Mouse (Mus musculus) ovary, adult 2 months (tissue): ENCODE results near the gene Rtf2. TPM values are rescaled to one million over a fixed set of nuclear protein-coding genes. Genes with fewer than 3 reads are reported as not detected.

Source experiments
- polyA plus RNA-seq: library from polyadenylated mRNA; depleted of rRNA; stranded (reverse); fragments of >200 nt; gene quantifications from 2 replicates; pipeline ENCODE4 v1.2.3, GENCODE M21; 2012; rRNA removed

Gene Rtf2
- polyA plus RNA-seq, result 37.0 and 43.0 TPM in 2 replicates

DNA sequence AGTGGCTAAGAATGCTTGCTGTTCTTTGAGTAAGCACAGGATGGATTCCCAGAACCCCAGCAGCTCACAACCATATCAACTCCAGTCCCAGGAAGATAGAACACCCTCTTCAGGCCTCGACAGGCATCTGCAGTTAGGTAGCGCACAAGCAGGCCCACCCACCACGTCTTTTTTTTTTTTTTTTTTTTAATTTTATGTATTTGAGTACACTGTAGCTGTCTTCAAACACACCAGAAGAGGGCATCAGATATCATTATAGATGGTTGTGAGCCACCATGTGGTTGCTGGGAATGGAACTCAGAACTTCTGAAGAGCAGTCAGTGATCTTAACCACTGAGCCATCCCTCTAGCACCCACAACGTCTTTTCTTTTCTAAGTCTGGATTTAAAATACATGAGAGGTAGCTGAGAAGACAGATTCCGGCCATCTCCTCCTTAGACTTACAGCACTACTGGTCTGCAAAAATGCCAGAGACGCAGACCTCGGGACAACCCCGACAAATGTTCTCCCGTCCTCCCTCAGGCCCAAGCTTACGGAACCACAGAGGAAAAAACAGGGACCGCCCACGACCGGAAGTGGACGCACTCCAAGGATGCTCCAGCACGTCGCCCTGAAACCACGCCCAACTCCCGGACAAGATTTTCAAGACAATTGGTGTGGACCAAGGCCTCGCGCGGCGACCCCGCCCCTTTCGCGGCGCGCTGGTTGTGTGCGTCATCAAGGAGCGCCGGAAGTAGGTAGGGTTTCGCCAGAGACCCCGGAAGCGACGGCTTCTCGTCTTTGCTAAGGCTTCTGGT is at the start of gene Rtf2:
Gene Rtf2, plus strand, starts transcription at position 714 of the 797 bp plus-strand sequence.

DNA sequence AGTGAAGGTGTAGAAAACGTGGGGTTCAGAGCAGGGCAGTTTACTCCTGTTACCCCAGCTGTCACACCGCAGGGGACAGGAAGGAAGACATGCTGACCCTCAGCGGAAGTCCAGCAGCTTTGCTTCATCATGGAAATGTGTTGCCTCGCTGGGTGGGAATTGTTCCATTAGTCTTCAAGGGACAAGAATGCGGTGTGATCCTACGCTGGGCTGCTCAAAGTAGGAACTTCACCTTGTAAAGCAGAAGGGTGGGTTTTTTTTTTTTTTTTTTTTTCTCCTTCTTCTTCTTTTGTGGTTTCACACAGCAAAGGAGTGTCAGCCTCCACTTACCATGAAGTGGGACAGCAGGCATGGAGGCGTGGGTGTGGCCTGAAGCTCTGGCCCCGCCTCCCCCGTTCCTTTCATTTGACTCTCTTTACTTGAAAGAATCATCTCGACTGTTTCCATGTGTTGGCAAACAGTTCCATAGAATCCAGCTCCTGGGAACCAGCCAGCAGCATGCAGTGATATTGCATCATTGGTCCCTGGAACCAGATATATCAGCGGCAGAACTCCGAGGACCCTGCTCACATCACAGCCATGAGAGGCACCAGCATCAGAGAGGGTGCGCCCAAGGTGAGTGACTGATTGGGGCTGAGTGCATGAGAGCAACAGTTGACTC is 46.8 kb upstream of the Rtf2 start, which contains the start of gene Cass4:
Gene Cass4, plus strand, starts transcription at position 404 of the 661 bp plus-strand sequence.

DNA sequence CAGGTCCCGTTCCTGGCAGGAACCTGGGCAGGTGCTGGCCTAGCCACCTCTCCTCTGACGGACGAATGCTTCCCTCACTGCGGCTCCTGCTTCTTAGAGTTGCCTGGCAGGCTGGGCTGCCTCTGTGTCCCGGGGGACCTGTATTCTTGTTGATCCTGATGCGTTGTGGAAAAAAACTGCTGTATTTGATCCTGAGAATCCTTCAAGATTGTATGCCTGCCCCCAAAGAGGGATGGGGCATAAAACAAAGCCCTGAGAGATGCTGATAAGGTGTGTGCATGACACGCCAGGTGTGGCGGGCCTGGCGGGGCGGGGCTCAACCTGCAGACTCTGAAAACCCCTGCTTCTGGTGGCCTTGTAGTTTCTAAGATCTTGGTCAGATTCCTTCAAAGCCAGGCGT is 18.1 kb downstream of the Rtf2 start, which contains the start of gene Gcnt7:
Gene Gcnt7, minus strand, starts transcription at position 101 of the 400 bp plus-strand sequence.

DNA sequence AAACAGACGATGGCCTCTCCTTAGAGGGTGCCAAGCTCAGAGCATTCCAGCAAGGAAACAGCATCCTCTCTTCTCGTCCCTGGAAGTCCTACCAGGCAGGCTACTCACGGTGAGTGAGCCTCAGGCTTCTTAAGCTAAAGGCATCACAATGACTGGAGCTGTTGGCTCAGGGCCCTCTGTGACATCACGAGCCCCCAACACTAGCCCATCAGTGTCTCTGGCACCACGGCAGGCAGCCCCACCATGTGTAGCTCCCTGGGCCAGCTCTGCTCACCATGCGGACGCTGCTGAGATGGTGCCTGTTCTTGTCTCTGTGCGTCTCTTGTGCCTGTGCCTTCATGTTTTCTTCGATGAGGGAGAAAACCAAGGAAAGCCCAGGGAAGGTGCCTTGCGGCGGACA is 32.0 kb downstream of the Rtf2 start, which contains the start of gene Fam209:
Gene Fam209, plus strand, starts transcription at position 203 of the 400 bp plus-strand sequence.

Other genes starting within 250 kb of the Rtf2 start
- not detected in 2 replicates for gene Mc3r, start 192.1 kb upstream of the Rtf2 start, polyA plus RNA-seq
- 19.1 and 22.1 TPM in 2 replicates for gene Fam210b, start 95.0 kb upstream of the Rtf2 start, polyA plus RNA-seq
- gene Aurka, start 70.0 kb upstream of the Rtf2 start, polyA plus RNA-seq, result 9.4 and 15.1 TPM in 2 replicates
- 49.2 and 58.7 TPM in 2 replicates for gene Cstf1, start 69.9 kb upstream of the Rtf2 start, polyA plus RNA-seq
- 0.38 and 0.39 TPM in 2 replicates for gene Cass4, start 46.8 kb upstream of the Rtf2 start, polyA plus RNA-seq
- gene Gcnt7, start 18.0 kb downstream of the Rtf2 start, polyA plus RNA-seq, result not detected in 2 replicates
- 0.26 TPM in 1 of 2 replicates, not detected in the other for gene Fam209, start 32.0 kb downstream of the Rtf2 start, polyA plus RNA-seq
- gene Tfap2c, start 109.0 kb downstream of the Rtf2 start, polyA plus RNA-seq, result 1.6 TPM in 2 replicates